Comparison of ENCODE assay signal across 11 mouse cellular contexts in genomic region chr19:34846508-34847038, GRCm38 (mm10). TPM values are rescaled to one million over a fixed set of nuclear protein-coding genes. Genes with fewer than 3 reads are reported as not detected.
DNase-seq lines count a peak whose midpoint lies in the region; ATAC-seq and TF ChIP-seq lines count a peak whose summit lies in the region.
"Had no signal": no experiment of that assay in that cellular context is flagged by ENCODE, and none has a peak within 500 bp of the region (broad histone marks: within the 10 kb centered on the region; RNA-seq: fewer than 3 reads in every experiment).

No protein-coding gene starts in this region.

- TF ChIP-seq CTCF in heart, postnatal 0 days (IDR thresholded peaks at IDR 0.05; ENCODE audit: low read depth) = no peak

- peak overlapping the region; percentile 20; the same call in 1 of the 2 replicates for H3K4me2 ChIP-seq in heart, postnatal 0 days (ENCODE audit: low read depth, low read length)
- no peak overlapping the region for H3K4me2 ChIP-seq in heart, embryonic 11.5 days
- peak overlapping the region; percentile 20; the same call in 1 of the 2 replicates for H3K4me2 ChIP-seq in intestine, embryonic 15.5 days (replicated peaks)
- H3K4me2 ChIP-seq in forebrain, embryonic 14.5 days (ENCODE audit: low read length) = no peak overlapping the region
- H3K4me2 ChIP-seq: midbrain, embryonic 15.5 days had no signal

- ATAC-seq in heart, postnatal 0 days (ENCODE audit: insufficient read depth, low read depth) = no peak
- no peak for ATAC-seq in heart, embryonic 11.5 days (replicated peaks; ENCODE audit: insufficient number of reproducible peaks, low FRiP score, low TSS enrichment)
- peak; percentile 75 for ATAC-seq in CD4-positive, CD25-positive, alpha-beta regulatory T cell, adult 4 months
- peak; percentile 70 for ATAC-seq in intestine, embryonic 15.5 days
- ATAC-seq in megakaryocyte-erythroid progenitor cell, adult 5-6 weeks (replicated peaks; ENCODE audit: low FRiP score, low TSS enrichment, poor library complexity, severe bottlenecking) = 0 out of 2 replicates have a peak, but pooled peaks have one; percentile 16
- ATAC-seq in forebrain, embryonic 14.5 days = no peak
- ATAC-seq: hindbrain, embryonic 16.5 days; midbrain, embryonic 15.5 days had no signal

- WGBS in heart, postnatal 0 days = 42% methylated on average over 12 of the region's 12 CpGs
- 43% methylated on average over 12 of the region's 12 CpGs for WGBS in heart, embryonic 11.5 days (ENCODE audit: insufficient replicate concordance)
- 50% methylated on average over 12 of the region's 12 CpGs for WGBS in intestine, embryonic 15.5 days
- 68% methylated on average over 12 of the region's 12 CpGs for WGBS in forebrain, embryonic 14.5 days

- no peak overlapping the region for H3K27ac ChIP-seq in heart, postnatal 0 days (ENCODE audit: low read depth)
- H3K27ac ChIP-seq in heart, embryonic 11.5 days (ENCODE audit: low read depth, low read length) = no peak overlapping the region
- no peak overlapping the region for H3K27ac ChIP-seq in intestine, embryonic 15.5 days
- H3K27ac ChIP-seq in forebrain, embryonic 14.5 days (ENCODE audit: low read depth, low read length) = no peak overlapping the region
- H3K27ac ChIP-seq: midbrain, embryonic 15.5 days had no signal

- H3K4me3 ChIP-seq in heart, postnatal 0 days (ENCODE audit: low read depth, low read length) = no peak overlapping the region
- H3K4me3 ChIP-seq in heart, embryonic 11.5 days (ENCODE audit: low read depth, low read length) = no peak overlapping the region
- H3K4me3 ChIP-seq in intestine, embryonic 15.5 days (replicated peaks) = no peak overlapping the region
- H3K4me3 ChIP-seq in forebrain, embryonic 14.5 days (ENCODE audit: low read depth, low read length) = no peak overlapping the region
- H3K4me3 ChIP-seq: midbrain, embryonic 15.5 days had no signal

- no peaks in the 10 kb centered on the region for H3K9me3 ChIP-seq in heart, postnatal 0 days (replicated peaks; ENCODE audit: control insufficient read depth, low read length)
- H3K9me3 ChIP-seq in heart, embryonic 11.5 days (replicated peaks; ENCODE audit: control insufficient read depth, low read length) = no peaks in the 10 kb centered on the region
- no peaks in the 10 kb centered on the region for H3K9me3 ChIP-seq in intestine, embryonic 15.5 days
- H3K9me3 ChIP-seq in forebrain, embryonic 14.5 days (replicated peaks; ENCODE audit: control insufficient read depth, low read length) = no peaks in the 10 kb centered on the region
- H3K9me3 ChIP-seq: midbrain, embryonic 15.5 days had no signal

- no peaks in the 10 kb centered on the region for H3K36me3 ChIP-seq in heart, postnatal 0 days (replicated peaks; ENCODE audit: control insufficient read depth, insufficient read depth, low read length)
- no peaks in the 10 kb centered on the region for H3K36me3 ChIP-seq in heart, embryonic 11.5 days (ENCODE audit: control insufficient read depth, insufficient read depth, low read length)
- no peaks in the 10 kb centered on the region for H3K36me3 ChIP-seq in intestine, embryonic 15.5 days
- no peaks in the 10 kb centered on the region for H3K36me3 ChIP-seq in forebrain, embryonic 14.5 days (ENCODE audit: control insufficient read depth, insufficient read depth, low read length)
- H3K36me3 ChIP-seq: midbrain, embryonic 15.5 days had no signal

- no peaks in the 10 kb centered on the region for H3K27me3 ChIP-seq in heart, postnatal 0 days (ENCODE audit: control insufficient read depth, insufficient read depth, low read length)
- no peaks in the 10 kb centered on the region for H3K27me3 ChIP-seq in heart, embryonic 11.5 days (ENCODE audit: control insufficient read depth, insufficient read depth, low read length)
- H3K27me3 ChIP-seq in intestine, embryonic 15.5 days (replicated peaks) = no peaks in the 10 kb centered on the region
- no peaks in the 10 kb centered on the region for H3K27me3 ChIP-seq in forebrain, embryonic 14.5 days (replicated peaks; ENCODE audit: control insufficient read depth, insufficient read depth, low read length)
- H3K27me3 ChIP-seq: midbrain, embryonic 15.5 days had no signal

- peaks cover 40% of the 10 kb centered on the region for H3K4me1 ChIP-seq in heart, postnatal 0 days (ENCODE audit: control insufficient read depth, insufficient read depth)
- peaks cover 16% of the 10 kb centered on the region for H3K4me1 ChIP-seq in heart, embryonic 11.5 days (ENCODE audit: control insufficient read depth, insufficient read depth, low read length)
- no peaks in the 10 kb centered on the region for H3K4me1 ChIP-seq in intestine, embryonic 15.5 days (replicated peaks)
- H3K4me1 ChIP-seq in forebrain, embryonic 14.5 days (ENCODE audit: control insufficient read depth, insufficient read depth, low read length) = no peaks in the 10 kb centered on the region
- H3K4me1 ChIP-seq: midbrain, embryonic 15.5 days had no signal

- intact Hi-C loops in left cerebral cortex, postnatal 14 days (cut with DNase I) = no loop called here

- TF ChIP-seq EP300 in heart, postnatal 0 days (IDR thresholded peaks at IDR 0.05; ENCODE audit: low read depth) = no peak

- H3K9ac ChIP-seq in heart, postnatal 0 days (replicated peaks; ENCODE audit: low read depth, low read length) = no peak overlapping the region
- no peak overlapping the region for H3K9ac ChIP-seq in heart, embryonic 11.5 days (ENCODE audit: low read depth, low read length)
- H3K9ac ChIP-seq in intestine, embryonic 15.5 days = no peak overlapping the region
- H3K9ac ChIP-seq in forebrain, embryonic 14.5 days (ENCODE audit: low read length) = no peak overlapping the region
- H3K9ac ChIP-seq: midbrain, embryonic 15.5 days had no signal

- no peak for DNase-seq in heart, postnatal 0 days (ENCODE audit: low spot score)
- DNase-seq in testis, postnatal 14 days (ENCODE audit: low spot score) = no peak
- no peak for DNase-seq in left cerebral cortex, postnatal 14 days (ENCODE audit: low spot score in 2 of 2)
- DNase-seq in forebrain, embryonic 14.5 days (ENCODE audit: low spot score) = no peak
- DNase-seq: embryo, embryonic 11 days had no signal

RNA-seq across cellular contexts. Expression of gene Pank1, which starts 32.7 kb away (rescaled TPM):
- 35.2 and 36.6 TPM in 2 replicates for total RNA-seq in heart, postnatal 0 days (2014; rRNA removed; ENCODE audit: low replicate concordance)
- polyA plus RNA-seq in heart, postnatal 0 days (2015; fragmentation: Nextera tagmentation; extraction: Ambion mirVana) = 13.1 and 15.7 TPM in 2 replicates
- polyA plus RNA-seq in heart, embryonic 11.5 days (2014; fragmentation: Nextera tagmentation; extraction: Ambion mirVana) = 12.5 and 14.2 TPM in 2 replicates
- under 1 TPM; 0.42 to 0.57 TPM for polyA plus RNA-seq in CD4-positive, CD25-positive, alpha-beta regulatory T cell, adult 4 months (2017; shearing (Covaris generic))
- polyA plus RNA-seq in intestine, embryonic 15.5 days (2015; fragmentation: Nextera tagmentation; extraction: Ambion mirVana) = 9.0 and 9.2 TPM in 2 replicates
- 8.8 and 28.1 TPM in 2 replicates for total RNA-seq in megakaryocyte-erythroid progenitor cell, adult 5-6 weeks (2014; fragmentation: Nextera tagmentation)
- 17.8 and 18.1 TPM in 2 replicates for total RNA-seq in megakaryocyte-erythroid progenitor cell, adult 5-6 weeks (2017)
- total RNA-seq in left cerebral cortex, postnatal 14 days (2021) = 10 to 100 TPM; 17.1 to 18.9 TPM
- 6.1 and 7.0 TPM in 2 replicates for polyA plus RNA-seq in forebrain, embryonic 14.5 days (2014; fragmentation: Nextera tagmentation; extraction: Ambion mirVana)

Comparison
In these comparisons a context has a peak if more than half of its experiments do, and no peak if none do; other contexts are left out.
1. H3K4me2 ChIP-seq: peak in heart, postnatal 0 days (single experiment) and intestine, embryonic 15.5 days (single experiment); none in heart, embryonic 11.5 days (single experiment) and forebrain, embryonic 14.5 days (single experiment).
2. ATAC-seq: peak in CD4-positive, CD25-positive, alpha-beta regulatory T cell, adult 4 months (single experiment), intestine, embryonic 15.5 days (single experiment) and megakaryocyte-erythroid progenitor cell, adult 5-6 weeks (single experiment); none in heart, postnatal 0 days (single experiment), heart, embryonic 11.5 days (single experiment) and forebrain, embryonic 14.5 days (single experiment).